Mouse (Mus musculus) stomach, embryonic 15.5 days (tissue): ENCODE results near the gene Ggact. TPM values are rescaled to one million over a fixed set of nuclear protein-coding genes. Genes with fewer than 3 reads are reported as not detected.
A peak's percentile ranks its signal among the peaks of the same experiment; 100 is the strongest.

Experiments
- ATAC-seq: fragments of 200-750 bp; cut with Nextera tagmentation; 2 replicates; pipeline ENCODE4 v1.8.0; 2017; ENCODE audit warnings: low read depth, moderate number of reproducible peaks, moderate TSS enrichment; ENCODE audit not compliant: insufficient read depth, low FRiP score
- H3K27ac ChIP-seq: fragments of 300-500 bp; sonication (generic); 2 replicates; pipeline ENCODE4 v1.5.1; 2015; ENCODE audit warnings: mild to moderate bottlenecking, inconsistent platforms
- H3K27me3 ChIP-seq: fragments of 300-500 bp; sonication (generic); replicated peaks from 2 replicates; pipeline ENCODE4 v1.6.1; 2015; ENCODE audit warnings: inconsistent platforms
- H3K36me3 ChIP-seq: fragments of 300-500 bp; sonication (generic); 2 replicates; pipeline ENCODE4 v1.6.1; 2015; ENCODE audit warnings: inconsistent platforms
- H3K4me1 ChIP-seq: fragments of 300-500 bp; sonication (generic); 2 replicates; pipeline ENCODE4 v1.6.1; 2015; ENCODE audit warnings: inconsistent platforms
- H3K4me2 ChIP-seq: fragments of 300-500 bp; sonication (generic); 2 replicates; pipeline ENCODE4 v1.6.1; 2015; ENCODE audit warnings: mild to moderate bottlenecking, inconsistent platforms
- H3K4me3 ChIP-seq: fragments of 300-500 bp; sonication (generic); replicated peaks from 2 replicates; pipeline ENCODE4 v1.5.1; 2015; ENCODE audit warnings: inconsistent platforms
- H3K9ac ChIP-seq: fragments of 300-500 bp; sonication (generic); 2 replicates; pipeline ENCODE4 v1.6.1; 2015; ENCODE audit warnings: inconsistent platforms
- H3K9me3 ChIP-seq: fragments of 300-500 bp; sonication (generic); 2 replicates; pipeline ENCODE4 v1.6.1; 2016; ENCODE audit warnings: inconsistent platforms
- WGBS: fragments of 180-500 bp; shearing (Covaris S2); methylation state at CpG from one replicate; pipeline ENCODE4 v1.1.7; 2015; 5-methylcytosine and 5-hydroxymethylcytosine counted together
- polyA plus RNA-seq: library from polyadenylated mRNA; unstranded; fragments of >200 nt; fragmentation: Nextera tagmentation; extraction: Ambion mirVana; gene quantifications from 2 replicates; pipeline ENCODE4 v1.2.1, GENCODE M21; 2015

Gene Ggact
- polyA plus RNA-seq, 1 experiment from 2014 or later = 32.7 TPM

DNA sequence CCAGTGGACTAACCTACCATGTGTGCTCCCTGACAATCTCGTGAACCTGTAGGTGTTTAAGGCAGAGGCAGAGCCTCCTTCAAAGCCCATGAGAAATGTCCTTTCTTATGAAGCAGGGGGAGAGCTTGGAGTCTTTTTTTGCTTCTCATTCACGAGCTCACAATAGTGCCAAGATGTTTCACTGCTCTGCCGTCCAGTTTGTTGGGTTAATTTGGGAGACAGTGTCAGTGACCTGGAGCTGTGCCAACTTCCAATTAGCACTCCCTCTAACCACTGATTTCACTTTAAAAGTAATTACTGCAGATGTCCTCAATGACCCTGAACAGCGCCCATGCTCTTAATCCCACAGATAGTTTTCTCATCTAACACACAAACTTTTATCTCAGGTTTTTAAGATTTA is 50.9 kb downstream of the Ggact start:
- no peak overlapping the region for H3K4me3 ChIP-seq
- WGBS = 51% methylated on average over 4 of the region's 4 CpGs
- no peak overlapping the region for H3K4me2 ChIP-seq
- no peaks in the 10 kb centered on the region for H3K4me1 ChIP-seq
- no peak overlapping the region for H3K27ac ChIP-seq
- H3K9ac ChIP-seq = no peak overlapping the region
- H3K36me3 ChIP-seq = no peaks in the 10 kb centered on the region
- no peak for ATAC-seq
- H3K9me3 ChIP-seq = no peaks in the 10 kb centered on the region
- H3K27me3 ChIP-seq = no peaks in the 10 kb centered on the region

DNA sequence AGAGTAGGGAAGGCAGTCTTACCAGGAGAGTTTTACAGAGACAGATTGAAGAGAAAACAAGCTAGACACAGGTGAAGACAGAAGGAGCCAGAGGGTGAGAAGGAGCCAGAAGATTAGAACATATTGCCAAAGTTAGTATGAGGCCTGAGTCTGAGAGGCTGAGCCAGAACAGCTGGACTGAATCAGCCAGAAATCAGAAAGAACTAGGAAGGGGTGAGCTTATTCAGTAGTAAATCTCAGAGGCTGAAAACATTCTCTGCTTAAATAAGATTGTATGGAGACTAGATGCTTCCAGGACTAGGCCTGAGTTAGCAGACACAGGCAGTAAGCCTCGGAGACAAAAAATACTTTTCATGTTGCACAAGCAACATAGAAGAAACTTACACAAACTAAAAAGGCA is 53.8 kb downstream of the Ggact start:
- no peak for ATAC-seq
- no peak overlapping the region for H3K4me3 ChIP-seq
- H3K27me3 ChIP-seq = no peaks in the 10 kb centered on the region
- no peak overlapping the region for H3K9ac ChIP-seq
- no peak overlapping the region for H3K27ac ChIP-seq
- no peak overlapping the region for H3K4me2 ChIP-seq
- no peaks in the 10 kb centered on the region for H3K4me1 ChIP-seq
- WGBS = 38% methylated on average over 1 of the region's 1 CpGs
- H3K36me3 ChIP-seq = no peaks in the 10 kb centered on the region
- no peaks in the 10 kb centered on the region for H3K9me3 ChIP-seq

DNA sequence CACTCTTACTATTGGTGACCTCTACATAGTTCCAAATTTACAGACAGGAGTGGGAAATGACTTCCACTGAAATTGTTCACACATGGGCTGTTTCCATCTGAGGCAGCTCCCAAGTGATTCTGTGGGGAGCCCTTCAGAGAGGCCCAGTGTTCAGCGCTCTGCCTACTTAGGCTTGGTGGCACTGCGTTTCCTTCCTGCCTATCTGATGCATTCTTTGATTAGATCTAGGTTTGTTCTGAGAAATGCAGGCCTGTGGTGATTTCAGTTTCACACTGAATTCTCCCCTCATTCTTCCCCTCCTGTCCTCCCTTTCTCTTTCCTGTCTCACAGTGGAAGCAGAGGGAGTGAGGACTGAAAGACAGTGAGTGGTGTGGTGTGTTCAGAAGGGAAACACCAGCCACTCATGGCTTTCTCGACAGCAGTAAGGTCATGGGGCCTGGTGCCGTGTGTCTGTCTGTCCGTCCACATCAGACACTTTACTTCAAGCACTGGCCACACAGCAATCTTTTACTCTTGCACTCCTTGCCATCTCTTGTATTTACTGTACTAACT is 61.0 kb downstream of the Ggact start:
- Histone ChIP-seq H3K4me2 (no peak overlapping the region), H3K4me3 (no peak overlapping the region), H3K4me1 (no peaks in the 10 kb centered on the region), H3K9ac (no peak overlapping the region), H3K27me3 (no peaks in the 10 kb centered on the region), H3K27ac (no peak overlapping the region), H3K36me3 (no peaks in the 10 kb centered on the region), H3K9me3 (no peaks in the 10 kb centered on the region)
- no peak for ATAC-seq
- 82% methylated on average over 5 of the region's 5 CpGs for WGBS

DNA sequence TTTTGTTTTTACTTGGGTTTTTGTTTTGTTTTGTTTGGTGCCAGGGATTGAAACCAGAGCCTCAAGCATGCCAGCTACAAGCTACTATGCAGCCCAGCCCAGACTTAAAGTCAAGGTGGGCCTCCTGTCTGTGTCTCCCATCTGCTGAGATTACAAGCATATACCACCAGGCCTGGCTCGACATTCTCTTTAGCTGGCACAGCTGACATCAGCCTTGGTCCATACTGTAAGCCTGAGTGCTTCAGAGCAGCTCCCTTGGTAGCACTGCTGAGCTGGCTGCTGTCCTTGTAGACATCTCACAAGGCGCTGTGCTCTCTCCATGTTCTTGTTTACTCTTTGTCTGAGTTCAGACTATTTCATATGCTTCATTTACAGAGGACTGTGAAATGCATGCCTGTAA is 76.5 kb downstream of the Ggact start:
- WGBS = 67% methylated on average over 2 of the region's 2 CpGs
- no peak for ATAC-seq
- Histone ChIP-seq H3K4me3 (no peak overlapping the region), H3K4me1 (no peaks in the 10 kb centered on the region), H3K4me2 (no peak overlapping the region), H3K27ac (no peak overlapping the region), H3K36me3 (no peaks in the 10 kb centered on the region), H3K27me3 (no peaks in the 10 kb centered on the region), H3K9me3 (no peaks in the 10 kb centered on the region), H3K9ac (no peak overlapping the region)

DNA sequence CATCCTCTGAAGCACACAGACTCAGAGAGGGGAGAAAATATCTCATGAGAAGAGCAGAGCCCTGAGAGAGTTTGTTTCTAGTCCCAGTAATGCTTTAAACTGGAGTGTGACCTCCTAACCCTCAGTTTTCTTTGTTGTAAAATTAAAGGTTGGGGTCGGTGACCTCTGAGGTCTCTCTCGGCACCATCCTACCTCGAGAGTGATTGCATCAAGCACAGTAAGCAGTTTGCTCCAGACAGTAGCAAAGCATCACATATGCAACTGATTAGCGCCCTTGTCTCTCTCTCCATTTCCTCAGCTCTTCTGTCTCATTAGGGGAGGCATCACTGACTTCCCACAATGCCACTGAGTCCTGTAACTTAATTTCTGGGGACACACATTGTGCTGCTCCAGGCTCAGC is 77.3 kb downstream of the Ggact start:
- WGBS = 39% methylated on average over 4 of the region's 4 CpGs
- no peaks in the 10 kb centered on the region for H3K9me3 ChIP-seq
- ATAC-seq = no peak
- no peaks in the 10 kb centered on the region for H3K36me3 ChIP-seq
- no peak overlapping the region for H3K4me3 ChIP-seq
- H3K27ac ChIP-seq = no peak overlapping the region
- no peaks in the 10 kb centered on the region for H3K27me3 ChIP-seq
- no peak overlapping the region for H3K4me2 ChIP-seq
- H3K4me1 ChIP-seq = no peaks in the 10 kb centered on the region
- H3K9ac ChIP-seq = no peak overlapping the region

DNA sequence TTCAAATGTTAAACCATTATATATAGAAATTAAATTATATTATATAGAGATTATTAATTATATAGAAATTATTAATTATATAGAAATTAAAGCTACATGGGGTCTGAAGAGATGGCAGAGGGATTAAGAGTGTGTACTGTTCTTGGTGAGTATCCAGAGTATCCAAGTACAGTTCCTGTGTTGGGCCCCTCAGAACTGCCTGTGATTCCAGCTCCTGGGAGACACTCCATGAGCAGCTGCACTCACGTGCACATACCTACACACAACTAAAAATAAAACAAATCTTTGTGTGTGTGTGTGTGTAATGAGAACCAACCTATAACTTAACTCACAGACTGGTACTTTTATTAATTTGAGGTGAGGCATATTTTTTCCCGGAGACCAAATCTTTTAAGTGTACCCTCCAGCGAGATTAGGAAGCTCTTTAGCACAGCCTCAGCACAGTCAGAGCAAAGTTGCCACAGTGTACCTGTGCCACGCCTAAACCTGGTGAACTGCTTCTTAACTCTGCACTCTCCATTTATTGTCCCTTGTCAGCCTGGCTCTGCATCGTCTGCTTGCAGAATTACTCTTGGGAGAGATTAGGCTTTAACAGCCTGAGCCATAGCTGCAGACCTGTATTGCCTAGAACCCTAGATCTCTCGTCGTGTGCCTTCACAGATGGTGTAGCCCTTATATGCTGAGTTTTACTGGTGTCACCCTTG is 77.9 kb downstream of the Ggact start:
- Histone ChIP-seq H3K36me3 (no peaks in the 10 kb centered on the region), H3K4me3 (no peak overlapping the region), H3K9ac (no peak overlapping the region), H3K4me1 (no peaks in the 10 kb centered on the region), H3K4me2 (no peak overlapping the region), H3K9me3 (no peaks in the 10 kb centered on the region), H3K27me3 (no peaks in the 10 kb centered on the region), H3K27ac (no peak overlapping the region)
- ATAC-seq = no peak
- WGBS = 54% methylated on average over 7 of the region's 7 CpGs

DNA sequence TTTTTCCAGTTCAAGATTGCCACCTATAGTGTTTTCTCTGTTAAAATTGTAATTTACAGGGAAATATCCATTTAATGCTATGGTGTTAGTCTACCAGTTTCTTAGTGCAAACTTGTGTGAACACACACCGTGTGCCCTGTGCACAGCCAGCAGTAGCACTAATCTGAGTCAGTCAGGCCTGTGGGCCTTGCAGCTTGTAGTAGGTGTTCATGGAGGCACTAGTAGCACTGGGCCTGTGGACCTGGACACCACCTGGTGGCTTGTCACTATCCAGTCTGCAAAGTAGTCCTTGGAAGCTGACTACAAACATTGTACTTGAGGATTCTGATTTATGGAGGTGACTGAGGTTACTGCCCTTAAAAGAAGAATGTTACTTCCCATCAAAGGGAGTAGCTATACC is 78.8 kb downstream of the Ggact start:
- 94% methylated on average over 1 of the region's 1 CpGs for WGBS
- no peak overlapping the region for H3K9ac ChIP-seq
- no peaks in the 10 kb centered on the region for H3K36me3 ChIP-seq
- no peak overlapping the region for H3K27ac ChIP-seq
- no peak for ATAC-seq
- H3K4me2 ChIP-seq = no peak overlapping the region
- no peaks in the 10 kb centered on the region for H3K4me1 ChIP-seq
- H3K9me3 ChIP-seq = no peaks in the 10 kb centered on the region
- no peak overlapping the region for H3K4me3 ChIP-seq
- H3K27me3 ChIP-seq = no peaks in the 10 kb centered on the region

DNA sequence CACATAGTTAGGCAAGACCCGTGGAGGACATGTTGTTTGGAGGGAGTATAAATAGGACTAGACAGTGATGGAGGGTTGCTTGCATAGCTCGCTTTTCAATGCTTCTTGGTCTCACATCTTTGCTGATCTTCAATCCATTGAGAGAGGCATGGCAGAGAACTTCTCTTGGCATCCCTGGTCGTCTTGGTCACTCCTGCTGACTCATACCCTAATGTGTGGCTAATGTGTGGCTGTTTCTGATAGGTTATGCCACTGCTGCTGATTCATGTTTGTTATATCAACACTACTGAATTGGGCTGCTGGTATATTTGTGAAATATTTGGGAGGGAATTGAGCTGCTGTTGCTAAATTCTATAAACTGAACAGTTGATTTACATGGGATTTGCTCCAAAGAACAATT is 79.9 kb downstream of the Ggact start:
- Histone ChIP-seq H3K4me1 (no peaks in the 10 kb centered on the region), H3K9me3 (no peaks in the 10 kb centered on the region), H3K36me3 (no peaks in the 10 kb centered on the region), H3K4me2 (no peak overlapping the region), H3K4me3 (no peak overlapping the region), H3K27ac (no peak overlapping the region), H3K27me3 (no peaks in the 10 kb centered on the region), H3K9ac (no peak overlapping the region)
- WGBS = 66% methylated on average over 3 of the region's 3 CpGs
- no peak for ATAC-seq

DNA sequence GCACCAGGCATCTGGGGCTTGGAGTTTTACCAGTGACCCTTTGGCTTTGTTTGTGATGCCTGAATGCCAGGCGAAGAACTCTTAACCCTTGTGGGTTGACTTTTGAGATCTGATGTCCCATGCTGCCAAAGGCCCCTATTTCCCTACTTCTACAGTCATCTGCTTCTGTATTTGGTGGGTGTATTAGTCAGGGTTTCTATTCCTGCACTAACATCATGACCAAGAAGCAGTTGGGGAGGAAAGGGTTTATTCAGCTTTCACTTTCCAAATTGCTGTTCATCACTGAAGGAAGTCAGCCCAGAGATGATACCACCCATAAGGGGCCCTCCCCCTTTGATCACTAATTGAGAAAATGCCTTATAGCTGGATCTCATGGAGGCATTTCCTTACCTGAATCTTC is 83.1 kb downstream of the Ggact start:
- Histone ChIP-seq H3K4me2 (no peak overlapping the region), H3K9me3 (no peaks in the 10 kb centered on the region), H3K9ac (no peak overlapping the region), H3K4me1 (no peaks in the 10 kb centered on the region), H3K4me3 (no peak overlapping the region), H3K36me3 (no peaks in the 10 kb centered on the region), H3K27ac (no peak overlapping the region), H3K27me3 (no peaks in the 10 kb centered on the region)
- no peak for ATAC-seq
- 88% methylated on average over 1 of the region's 1 CpGs for WGBS

DNA sequence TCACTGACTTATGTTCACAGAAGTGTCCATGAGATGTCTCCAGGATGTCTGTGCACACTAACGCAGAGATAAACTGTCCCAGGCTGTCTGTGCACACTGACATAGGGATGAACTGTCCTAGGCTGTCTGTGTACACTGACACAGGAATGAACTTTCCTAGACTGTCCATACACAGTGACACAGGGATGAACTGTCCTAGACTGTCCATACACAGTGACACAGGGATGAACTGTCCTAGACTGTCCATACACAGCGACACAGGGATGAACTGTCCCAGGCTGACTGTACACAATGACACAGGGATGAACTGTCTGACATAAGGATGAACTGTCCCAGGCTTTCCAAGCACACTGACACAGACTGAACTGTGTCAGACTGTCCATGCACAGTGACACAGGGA is 88.1 kb downstream of the Ggact start:
- Histone ChIP-seq H3K27me3 (no peaks in the 10 kb centered on the region), H3K27ac (no peak overlapping the region), H3K4me1 (no peaks in the 10 kb centered on the region), H3K4me2 (no peak overlapping the region), H3K36me3 (no peaks in the 10 kb centered on the region), H3K4me3 (no peak overlapping the region), H3K9ac (no peak overlapping the region), H3K9me3 (no peaks in the 10 kb centered on the region)
- peak; percentile 35; the same call in 1 of the 2 replicates for ATAC-seq
- 89% methylated on average over 2 of the region's 2 CpGs for WGBS

DNA sequence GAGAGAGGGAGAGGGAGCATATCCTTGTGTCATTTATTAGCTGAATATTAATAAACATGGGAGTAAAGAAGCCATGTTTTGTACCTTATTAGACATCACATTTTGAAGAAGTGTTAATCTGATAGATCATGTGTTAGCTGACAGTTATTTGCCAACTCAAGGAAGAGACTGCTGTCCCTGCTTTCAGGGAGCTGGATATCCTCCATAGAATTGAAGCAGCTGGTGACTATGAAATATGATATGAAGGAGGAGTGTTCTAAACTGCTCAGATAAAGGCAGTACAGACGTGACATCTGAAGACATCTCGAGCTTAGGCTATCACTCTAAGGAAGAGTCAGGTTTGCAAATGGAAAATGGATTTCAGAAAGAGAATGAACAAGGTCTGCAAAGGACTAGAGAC is 89.8 kb downstream of the Ggact start:
- no peak for ATAC-seq
- Histone ChIP-seq H3K4me2 (no peak overlapping the region), H3K4me1 (no peaks in the 10 kb centered on the region), H3K36me3 (no peaks in the 10 kb centered on the region), H3K4me3 (no peak overlapping the region), H3K9ac (no peak overlapping the region), H3K27ac (no peak overlapping the region), H3K27me3 (no peaks in the 10 kb centered on the region), H3K9me3 (no peaks in the 10 kb centered on the region)
- 44% methylated on average over 2 of the region's 2 CpGs for WGBS

DNA sequence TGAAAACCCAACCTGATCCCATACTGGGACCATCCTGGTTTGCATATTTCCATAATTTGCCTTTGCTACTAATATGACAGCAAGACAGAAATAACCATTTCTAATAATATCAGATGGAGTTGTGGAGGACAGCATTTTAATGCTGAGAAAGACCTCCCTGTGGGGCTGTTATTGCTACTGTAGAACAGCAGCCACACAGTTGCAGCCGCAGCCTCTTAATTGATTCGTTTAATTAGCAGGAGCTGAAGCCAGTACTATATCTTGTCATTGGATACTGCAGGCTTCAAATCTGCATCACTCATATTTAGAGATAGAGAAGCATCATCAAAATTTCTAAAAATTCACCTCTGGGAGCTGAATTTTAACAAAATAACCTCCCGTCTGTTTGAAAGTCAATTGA is 92.6 kb downstream of the Ggact start:
- ATAC-seq = no peak
- no peak overlapping the region for H3K4me2 ChIP-seq
- no peak overlapping the region for H3K9ac ChIP-seq
- H3K27me3 ChIP-seq = no peaks in the 10 kb centered on the region
- WGBS = 88% methylated on average over 3 of the region's 3 CpGs
- H3K27ac ChIP-seq = no peak overlapping the region
- H3K36me3 ChIP-seq = no peaks in the 10 kb centered on the region
- H3K4me1 ChIP-seq = no peaks in the 10 kb centered on the region
- no peak overlapping the region for H3K4me3 ChIP-seq
- no peaks in the 10 kb centered on the region for H3K9me3 ChIP-seq

DNA sequence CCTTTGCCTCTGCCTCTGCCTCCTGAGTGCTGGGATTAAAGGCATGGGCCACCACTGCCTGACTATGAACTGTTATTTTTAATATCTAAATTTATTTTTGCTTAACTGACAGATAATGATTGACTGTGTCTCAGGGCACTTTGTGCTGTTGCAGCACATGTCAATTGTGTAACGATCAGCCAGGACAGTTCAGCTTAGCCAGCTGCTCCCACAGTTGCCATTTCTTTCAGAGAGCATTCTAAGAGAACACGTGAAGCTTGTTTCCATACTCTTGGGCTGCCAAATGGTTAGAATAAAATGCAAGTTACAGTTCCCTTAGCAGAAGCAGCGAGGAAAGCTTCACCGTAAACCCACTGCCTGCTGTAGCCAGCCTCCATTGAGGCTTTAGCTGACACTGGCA is 113.3 kb downstream of the Ggact start:
- no peaks in the 10 kb centered on the region for H3K4me1 ChIP-seq
- 83% methylated on average over 4 of the region's 4 CpGs for WGBS
- H3K36me3 ChIP-seq = no peaks in the 10 kb centered on the region
- no peaks in the 10 kb centered on the region for H3K27me3 ChIP-seq
- no peaks in the 10 kb centered on the region for H3K9me3 ChIP-seq
- no peak overlapping the region for H3K4me2 ChIP-seq
- no peak overlapping the region for H3K27ac ChIP-seq
- no peak overlapping the region for H3K4me3 ChIP-seq
- H3K9ac ChIP-seq = no peak overlapping the region
- no peak for ATAC-seq
